Mouse (Mus musculus) small intestine, adult 2 months (tissue): Measurements from ENCODE around the gene Fen1. TPM values are rescaled to one million over a fixed set of nuclear protein-coding genes. Genes with fewer than 3 reads are reported as not detected.

Experiments used
- H3K27ac ChIP-seq: fragments of 200-500 bp; 2 replicates; pipeline ENCODE4 v1.5.1; 2012; ENCODE audit warnings: low read depth, low read length, control low read depth, inconsistent platforms; ENCODE audit not compliant: insufficient read depth
- H3K27me3 ChIP-seq: fragments of 200-500 bp; 2 replicates; pipeline ENCODE4 v1.6.1; 2012; ENCODE audit warnings: mild to moderate bottlenecking, moderate library complexity, low read length, inconsistent platforms; ENCODE audit not compliant: control insufficient read depth, insufficient read depth
- H3K36me3 ChIP-seq: fragments of 200-500 bp; 2 replicates; pipeline ENCODE4 v1.6.1; 2012; ENCODE audit warnings: mild to moderate bottlenecking, low read length, control low read depth, inconsistent platforms; ENCODE audit not compliant: control insufficient read depth, insufficient read depth
- H3K4me1 ChIP-seq: fragments of 200-500 bp; 2 replicates; pipeline ENCODE4 v1.6.1; 2012; ENCODE audit warnings: low read length, inconsistent platforms, mixed read lengths; ENCODE audit not compliant: control insufficient read depth, insufficient read depth, insufficient read length
- H3K4me3 ChIP-seq: fragments of 200-500 bp; 2 replicates; pipeline ENCODE4 v1.5.1; 2012; ENCODE audit warnings: low read depth, mild to moderate bottlenecking, control low read depth, inconsistent platforms, low read length, moderate library complexity
- CTCF ChIP-seq: fragments of 200-500 bp; IDR thresholded peaks from 2 replicates; pipeline ENCODE4 v1.5.1; 2012; ENCODE audit warnings: low read depth, mild to moderate bottlenecking, control low read depth, inconsistent platforms, low read length, moderate library complexity, mixed read lengths; ENCODE audit not compliant: insufficient replicate concordance, insufficient read length; ENCODE audit errors: extremely low read depth
- POLR2A ChIP-seq: fragments of 200-500 bp; IDR thresholded peaks from 2 replicates; pipeline ENCODE4 v1.6.1; 2012; ENCODE audit warnings: low read depth, mild to moderate bottlenecking, control low read depth, inconsistent platforms, low read length, moderate library complexity
- WGBS: fragments of 180-500 bp; shearing (Covaris S2); methylation state at CpG from one replicate; pipeline ENCODE4 v1.1.7; 2018; 5-methylcytosine and 5-hydroxymethylcytosine counted together
- polyA plus RNA-seq: library from polyadenylated mRNA; depleted of rRNA; stranded (reverse); fragments of >200 nt; gene quantifications from 2 replicates; pipeline ENCODE4 v1.2.3, GENCODE M21; 2012

Fen1 gene
- polyA plus RNA-seq, 1 experiment = 13.1 TPM

DNA sequence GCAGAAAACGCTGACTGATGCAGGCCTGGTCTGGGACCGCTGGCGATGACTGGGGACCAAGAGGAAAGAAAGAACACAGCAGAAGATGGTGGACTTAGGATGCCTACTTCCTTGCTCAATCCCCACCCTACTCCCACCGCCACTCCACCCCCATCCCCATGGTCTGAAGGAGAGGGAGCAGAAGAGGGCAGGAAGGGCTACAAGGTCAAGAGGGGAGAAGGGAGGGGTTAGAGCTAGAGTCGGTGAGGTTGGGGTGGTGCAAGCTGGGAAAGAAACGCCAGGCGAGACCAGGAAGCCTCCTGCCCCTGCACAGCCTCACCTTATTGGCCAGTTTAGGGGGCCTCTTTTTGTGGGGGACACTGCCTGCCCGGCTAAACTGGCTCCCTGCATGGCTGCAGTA, 12.1 kb upstream of the Fen1 start:
- no peak overlapping the region for H3K4me3 ChIP-seq
- no peaks in the 10 kb centered on the region for H3K4me1 ChIP-seq
- no peaks in the 10 kb centered on the region for H3K27me3 ChIP-seq
- H3K36me3 ChIP-seq = peaks cover 37% of the 10 kb centered on the region
- 79% methylated on average over 8 of the region's 8 CpGs for WGBS
- no peak overlapping the region for H3K27ac ChIP-seq
- TF ChIP-seq CTCF = no peak
- no peak for TF ChIP-seq POLR2A

GRCm38 (mm10) chr19:10213796-10214471, 10.0 kb upstream of the Fen1 start:
- no peaks in the 10 kb centered on the region for H3K27me3 ChIP-seq
- no peaks in the 10 kb centered on the region for H3K4me1 ChIP-seq
- H3K36me3 ChIP-seq = peaks cover 49% of the 10 kb centered on the region
- 91% methylated on average over 10 of the region's 10 CpGs for WGBS
- no peak for TF ChIP-seq CTCF
- TF ChIP-seq POLR2A = no peak
- no peak overlapping the region for H3K4me3 ChIP-seq
- no peak overlapping the region for H3K27ac ChIP-seq

DNA sequence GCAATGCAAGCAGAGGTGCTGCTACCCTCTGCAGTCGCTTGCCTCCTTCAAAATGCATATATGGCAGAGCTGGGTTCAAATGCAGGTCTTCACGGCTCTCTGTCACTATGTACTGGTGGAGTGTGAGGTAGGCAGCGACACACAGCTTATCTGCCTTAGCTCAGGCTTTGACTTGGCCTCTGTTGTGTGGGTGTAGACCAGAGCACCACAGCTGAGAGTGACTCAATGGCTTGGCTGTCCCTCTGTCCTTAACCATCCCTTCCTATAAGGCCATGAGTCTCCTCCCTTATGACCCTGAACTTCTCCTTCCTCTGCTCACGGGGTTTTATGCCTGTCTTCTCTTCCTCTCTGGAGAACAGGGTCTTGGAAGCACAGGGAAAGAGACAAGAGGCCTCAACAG, 6.9 kb upstream of the Fen1 start:
- Histone ChIP-seq H3K36me3 (peaks cover 57% of the 10 kb centered on the region), H3K4me1 (no peaks in the 10 kb centered on the region), H3K27me3 (no peaks in the 10 kb centered on the region), H3K4me3 (no peak overlapping the region), H3K27ac (no peak overlapping the region)
- TF ChIP-seq POLR2A (no peak), CTCF (no peak)
- 74% methylated on average over 4 of the region's 4 CpGs for WGBS

- TF ChIP-seq POLR2A (no peak), CTCF (no peak)
- H3K4me1 ChIP-seq = no peaks in the 10 kb centered on the region
- no peak overlapping the region for H3K27ac ChIP-seq
- H3K27me3 ChIP-seq = no peaks in the 10 kb centered on the region
- 73% methylated on average over 3 of the region's 3 CpGs for WGBS
- H3K4me3 ChIP-seq = no peak overlapping the region
- peaks cover 50% of the 10 kb centered on the region for H3K36me3 ChIP-seq
Measured at GRCm38 (mm10) chr19:10208851-10209250, 4.9 kb upstream of the Fen1 start.

DNA sequence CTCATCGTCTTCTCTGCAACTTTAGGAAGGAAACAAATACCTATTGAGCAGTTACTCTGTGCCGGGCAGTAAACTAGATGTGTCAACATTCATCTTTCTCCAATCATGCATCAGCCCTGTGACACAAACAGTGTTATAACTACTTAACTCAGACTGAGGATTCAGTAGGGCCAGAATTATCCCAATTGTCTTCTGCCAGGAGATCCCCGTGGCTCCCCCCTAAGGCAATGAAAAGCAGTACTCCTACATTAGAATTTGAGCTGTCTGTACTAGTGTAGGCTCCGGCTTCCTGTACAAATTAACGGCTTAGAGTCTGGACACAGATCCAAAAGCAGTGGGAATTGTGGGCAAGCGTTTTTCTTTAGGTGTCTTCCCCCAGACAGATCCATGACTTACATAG, 1.1 kb upstream of the Fen1 start:
- Histone ChIP-seq H3K4me3 (no peak overlapping the region), H3K27ac (no peak overlapping the region), H3K4me1 (no peaks in the 10 kb centered on the region), H3K36me3 (peaks cover 35% of the 10 kb centered on the region), H3K27me3 (no peaks in the 10 kb centered on the region)
- WGBS = 45% methylated on average over 6 of the region's 6 CpGs
- TF ChIP-seq POLR2A = no peak
- TF ChIP-seq CTCF = no peak

- Histone ChIP-seq H3K27me3 (no peaks in the 10 kb centered on the region), H3K36me3 (peaks cover 35% of the 10 kb centered on the region), H3K4me3 (no peak overlapping the region), H3K4me1 (no peaks in the 10 kb centered on the region), H3K27ac (peak overlapping the region; percentile 69; the same call in 1 of the 2 replicates)
- 1% methylated on average over 5 of the region's 5 CpGs for WGBS
- no peak for TF ChIP-seq CTCF
- TF ChIP-seq POLR2A = no peak
Measured at GRCm38 (mm10) chr19:10204616-10205001, 640 bp upstream of the Fen1 start.

GRCm38 (mm10) chr19:10203146-10203847, 672 bp downstream of the Fen1 start:
- no peak for TF ChIP-seq CTCF
- TF ChIP-seq POLR2A = no peak
- WGBS = under 1% methylated on average over 23 of the region's 23 CpGs
- Histone ChIP-seq H3K4me1 (no peaks in the 10 kb centered on the region), H3K36me3 (peaks cover 29% of the 10 kb centered on the region), H3K27me3 (no peaks in the 10 kb centered on the region), H3K27ac (peak overlapping the region; percentile 26), H3K4me3 (peak overlapping the region; percentile 81)

GRCm38 (mm10) chr19:10198723-10199122, 5.2 kb downstream of the Fen1 start:
- peaks cover 18% of the 10 kb centered on the region for H3K36me3 ChIP-seq
- peak; percentile 88; the same call in 1 of the 2 replicates for TF ChIP-seq CTCF
- no peak for TF ChIP-seq POLR2A
- WGBS = 11% methylated on average over 3 of the region's 3 CpGs

More at GRCm38 (mm10) chr19:10198723-10199122, 5.2 kb downstream of the Fen1 start:
- Histone ChIP-seq H3K4me3 (no peak overlapping the region), H3K27me3 (no peaks in the 10 kb centered on the region), H3K27ac (no peak overlapping the region), H3K4me1 (no peaks in the 10 kb centered on the region)
